Mouse (Mus musculus) spleen, adult 2 months (tissue): ENCODE measurements around the gene Efna5. TPM values are rescaled to one million over a fixed set of nuclear protein-coding genes. Genes with fewer than 3 reads are reported as not detected.

Experiments used
- DNase-seq, 2 experiments: peaks; one replicate each; pipeline versions ENCODE4 v3.0.0 to v3.0.0-alpha.2; 2012 to 2021; ENCODE audit warnings: low spot score in 2 of 2, low read depth in 1 of 2
- H3K27ac ChIP-seq: fragments of 200-500 bp; 2 replicates; pipeline ENCODE4 v1.5.1; 2012; ENCODE audit warnings: low read length, inconsistent platforms; ENCODE audit not compliant: insufficient read depth
- H3K27me3 ChIP-seq: fragments of 200-500 bp; 2 replicates; pipeline ENCODE4 v1.6.1; 2012; ENCODE audit warnings: mild to moderate bottlenecking, moderate library complexity, low read length, inconsistent platforms; ENCODE audit not compliant: control insufficient read depth, insufficient read depth
- H3K36me3 ChIP-seq: fragments of 200-500 bp; 2 replicates; pipeline ENCODE4 v1.6.1; 2012; ENCODE audit warnings: mild to moderate bottlenecking, low read length, inconsistent platforms; ENCODE audit not compliant: control insufficient read depth, insufficient read depth
- H3K4me1 ChIP-seq: fragments of 200-500 bp; 2 replicates; pipeline ENCODE4 v1.6.1; 2011; ENCODE audit warnings: inconsistent platforms; ENCODE audit not compliant: control insufficient read depth, insufficient read depth, insufficient read length
- H3K4me3 ChIP-seq: fragments of 200-500 bp; 2 replicates; pipeline ENCODE4 v1.5.1; 2011; ENCODE audit warnings: mild to moderate bottlenecking, inconsistent platforms; ENCODE audit not compliant: insufficient read depth, insufficient read length; ENCODE audit errors: extremely low read depth
- CTCF ChIP-seq: fragments of 200-500 bp; IDR thresholded peaks from 2 replicates; pipeline ENCODE4 v1.5.1; 2011; ENCODE audit warnings: mild to moderate bottlenecking, inconsistent platforms; ENCODE audit not compliant: insufficient read depth, insufficient read length, insufficient replicate concordance; ENCODE audit errors: extremely low read depth
- POLR2A ChIP-seq: fragments of 200-500 bp; IDR thresholded peaks from 2 replicates; pipeline ENCODE4 v1.6.1; 2011; ENCODE audit warnings: low read depth, low read length, inconsistent platforms
- WGBS: fragments of 180-500 bp; shearing (Covaris S2); methylation state at CpG from one replicate; pipeline ENCODE4 v1.1.7; 2018; 5-methylcytosine and 5-hydroxymethylcytosine counted together
- polyA plus RNA-seq: library from polyadenylated mRNA; depleted of rRNA; stranded (reverse); fragments of >200 nt; gene quantifications from 2 replicates; pipeline ENCODE4 v1.2.3, GENCODE M21; 2012

Efna5 gene
- polyA plus RNA-seq, 1 experiment: 0.30 TPM

DNA sequence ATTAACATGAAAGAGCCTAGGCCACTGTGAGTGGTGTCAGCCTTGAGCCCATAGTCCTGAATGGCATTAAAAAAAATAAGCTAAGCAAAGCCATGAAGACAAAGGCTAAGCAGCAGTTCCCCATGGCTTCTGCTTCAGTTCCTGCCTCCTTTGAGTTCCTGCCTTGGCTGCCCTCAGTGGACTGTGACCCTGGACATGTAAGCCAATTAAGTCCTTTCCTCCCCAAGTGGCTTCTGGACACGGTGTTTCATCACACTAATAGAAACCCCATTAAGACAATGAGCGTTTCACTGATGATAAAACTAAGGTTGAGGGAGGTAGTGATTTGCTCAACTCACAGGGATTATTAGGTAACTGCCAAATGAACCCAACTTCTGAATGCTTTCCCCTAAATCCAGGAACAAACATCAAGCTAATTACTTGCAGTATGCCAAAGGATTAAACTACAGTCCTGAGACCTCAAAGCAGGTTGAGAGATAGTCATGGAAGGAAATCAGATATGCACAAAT is 128.7 kb downstream of the Efna5 start:
- WGBS: 81% methylated on average over 2 of the region's 2 CpGs
- no peak overlapping the region for H3K27ac ChIP-seq
- TF ChIP-seq POLR2A (no peak), CTCF (no peak)
- H3K4me3 ChIP-seq: no peak overlapping the region
- H3K27me3 ChIP-seq: no peaks in the 10 kb centered on the region
- no peaks in the 10 kb centered on the region for H3K4me1 ChIP-seq
- no peak for DNase-seq
- no peaks in the 10 kb centered on the region for H3K36me3 ChIP-seq

DNA sequence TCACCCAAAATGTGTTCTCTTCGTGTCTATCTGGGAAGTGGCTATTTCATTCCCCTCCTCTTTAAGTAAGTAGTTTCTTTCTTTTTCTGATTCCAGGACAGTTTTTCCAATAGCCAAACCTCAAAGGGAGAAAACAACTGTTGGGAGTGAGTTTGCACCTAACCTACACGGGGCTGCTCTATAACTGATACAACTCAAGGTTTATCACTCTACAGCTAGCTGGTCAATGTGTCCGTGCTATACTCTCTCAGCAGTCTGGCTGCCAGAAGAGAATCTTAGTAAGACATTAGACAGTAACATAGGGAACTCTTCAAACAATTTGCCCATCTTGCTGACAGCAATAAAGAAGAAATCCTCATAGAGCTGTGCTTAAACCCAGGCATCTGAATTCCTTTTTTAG is 130.5 kb downstream of the Efna5 start:
- Histone ChIP-seq H3K4me1 (no peaks in the 10 kb centered on the region), H3K27me3 (no peaks in the 10 kb centered on the region), H3K4me3 (no peak overlapping the region), H3K27ac (no peak overlapping the region), H3K36me3 (no peaks in the 10 kb centered on the region)
- no peak for TF ChIP-seq CTCF
- no peak for TF ChIP-seq POLR2A
- 77% methylated on average over 3 of the region's 3 CpGs for WGBS
- DNase-seq: no peak

DNA sequence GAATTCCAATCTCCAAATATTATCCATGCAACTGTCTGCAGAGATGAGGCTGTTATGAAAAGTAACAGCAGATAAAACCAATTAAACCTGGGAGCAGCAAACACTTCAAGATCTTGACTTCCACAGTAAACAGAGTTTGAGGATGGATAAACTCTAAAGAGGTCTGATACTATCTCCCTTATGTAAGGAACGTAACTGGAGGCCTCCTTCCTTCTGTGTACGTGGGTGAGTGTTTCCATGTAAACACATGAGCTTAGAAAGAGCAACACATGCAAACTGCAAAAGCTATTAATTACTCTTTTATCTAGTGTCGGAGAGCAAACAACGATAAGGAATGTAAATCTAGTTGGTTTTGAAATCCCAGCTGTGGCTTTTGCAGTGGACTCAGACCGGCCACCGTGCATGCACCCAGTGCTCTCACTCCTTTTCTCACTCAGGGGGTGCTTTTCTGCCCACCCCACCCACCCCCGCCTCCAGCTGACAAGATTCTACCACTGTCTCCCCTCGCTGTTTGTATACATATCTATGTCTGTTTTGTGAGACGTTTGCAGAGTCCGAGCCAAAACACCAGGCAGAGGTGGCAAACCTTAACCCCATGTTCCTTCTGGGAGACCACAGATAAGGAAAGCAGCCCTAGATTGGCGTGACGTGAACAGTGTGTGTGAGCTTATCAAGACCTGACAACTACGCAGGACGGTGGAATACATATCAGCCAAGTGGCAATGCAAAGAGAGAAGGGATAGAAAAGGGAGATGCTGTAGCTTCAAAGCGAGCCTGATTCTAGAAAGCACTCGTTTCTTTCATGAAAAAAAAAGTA is 132.1 kb downstream of the Efna5 start:
- H3K36me3 ChIP-seq: no peaks in the 10 kb centered on the region
- TF ChIP-seq CTCF (no peak), POLR2A (no peak)
- no peak overlapping the region for H3K4me3 ChIP-seq
- H3K4me1 ChIP-seq: no peaks in the 10 kb centered on the region
- WGBS: 72% methylated on average over 16 of the region's 16 CpGs
- H3K27me3 ChIP-seq: no peaks in the 10 kb centered on the region
- no peak overlapping the region for H3K27ac ChIP-seq
- DNase-seq: no peak

DNA sequence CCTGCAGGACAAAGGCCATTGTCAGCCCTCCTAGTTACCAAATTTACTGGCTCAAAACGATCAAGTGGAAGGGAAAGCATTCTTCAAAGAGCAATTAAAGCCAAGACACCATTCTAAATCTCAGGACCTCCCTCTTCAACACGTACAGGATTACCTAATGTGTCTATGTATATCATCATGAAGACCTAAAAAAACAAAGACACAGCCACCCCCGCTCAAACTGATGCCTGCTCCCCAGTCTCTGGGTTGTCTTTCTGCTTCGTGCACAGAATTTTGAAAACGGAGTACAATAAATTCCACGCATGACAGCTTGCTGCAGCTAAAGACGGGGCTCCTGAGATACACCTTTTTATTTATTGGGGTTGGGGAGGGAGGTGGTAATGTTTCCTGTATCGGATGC is 133.7 kb downstream of the Efna5 start:
- WGBS: 86% methylated on average over 8 of the region's 8 CpGs
- no peak overlapping the region for H3K4me3 ChIP-seq
- no peaks in the 10 kb centered on the region for H3K36me3 ChIP-seq

DNA sequence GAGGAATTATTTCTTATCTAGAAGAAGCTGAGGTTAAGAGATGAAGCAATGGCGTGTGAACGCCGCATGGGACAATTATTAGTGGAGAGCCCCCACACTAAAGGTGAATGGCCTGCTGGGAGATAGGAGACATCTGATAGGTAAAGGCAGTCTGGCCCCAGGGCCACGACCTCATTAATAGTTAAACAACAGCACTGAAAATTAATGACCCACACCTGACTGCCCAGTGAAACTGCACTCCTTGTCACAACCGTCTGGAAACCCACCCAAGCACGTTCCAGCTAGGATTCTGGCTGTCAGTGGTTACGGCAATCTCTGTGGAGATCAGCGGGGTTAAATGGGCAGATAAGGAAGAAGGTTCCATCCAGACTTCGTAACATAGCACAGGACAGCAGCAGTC is 134.3 kb downstream of the Efna5 start:
- H3K27me3 ChIP-seq: no peaks in the 10 kb centered on the region
- no peak overlapping the region for H3K27ac ChIP-seq
- no peak for TF ChIP-seq POLR2A
- TF ChIP-seq CTCF: no peak
- 89% methylated on average over 9 of the region's 9 CpGs for WGBS
- DNase-seq: no peak
- H3K36me3 ChIP-seq: no peaks in the 10 kb centered on the region
- no peaks in the 10 kb centered on the region for H3K4me1 ChIP-seq
- no peak overlapping the region for H3K4me3 ChIP-seq

More for the DNA sequence above, 133.7 kb downstream of the Efna5 start:
- no peak for DNase-seq
- no peaks in the 10 kb centered on the region for H3K27me3 ChIP-seq
- no peak for TF ChIP-seq CTCF
- TF ChIP-seq POLR2A: no peak
- no peaks in the 10 kb centered on the region for H3K4me1 ChIP-seq
- H3K27ac ChIP-seq: no peak overlapping the region

DNA sequence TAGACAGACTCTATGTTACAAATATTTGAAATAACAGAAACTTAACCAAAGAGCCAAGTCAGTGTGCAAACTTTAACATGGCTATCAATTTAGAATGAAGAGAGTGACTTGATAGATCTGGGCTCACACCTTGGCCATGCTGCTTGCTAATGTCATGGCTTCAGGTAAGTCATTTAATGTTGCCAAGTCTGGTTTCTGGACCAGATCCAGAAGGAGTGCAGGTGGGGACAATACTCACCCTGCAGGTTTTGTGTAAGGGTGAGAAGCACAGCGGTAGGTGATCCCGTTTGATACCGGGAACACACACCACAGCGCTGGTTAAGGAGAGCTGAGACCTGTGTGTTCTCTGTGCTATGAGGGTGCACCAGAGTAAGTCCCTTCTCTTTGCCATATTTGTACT is 135.8 kb downstream of the Efna5 start:
- no peaks in the 10 kb centered on the region for H3K36me3 ChIP-seq
- WGBS: 98% methylated on average over 4 of the region's 4 CpGs
- no peaks in the 10 kb centered on the region for H3K4me1 ChIP-seq
- no peak for DNase-seq
- no peak overlapping the region for H3K27ac ChIP-seq
- TF ChIP-seq POLR2A (no peak), CTCF (no peak)
- no peak overlapping the region for H3K4me3 ChIP-seq
- H3K27me3 ChIP-seq: no peaks in the 10 kb centered on the region

DNA sequence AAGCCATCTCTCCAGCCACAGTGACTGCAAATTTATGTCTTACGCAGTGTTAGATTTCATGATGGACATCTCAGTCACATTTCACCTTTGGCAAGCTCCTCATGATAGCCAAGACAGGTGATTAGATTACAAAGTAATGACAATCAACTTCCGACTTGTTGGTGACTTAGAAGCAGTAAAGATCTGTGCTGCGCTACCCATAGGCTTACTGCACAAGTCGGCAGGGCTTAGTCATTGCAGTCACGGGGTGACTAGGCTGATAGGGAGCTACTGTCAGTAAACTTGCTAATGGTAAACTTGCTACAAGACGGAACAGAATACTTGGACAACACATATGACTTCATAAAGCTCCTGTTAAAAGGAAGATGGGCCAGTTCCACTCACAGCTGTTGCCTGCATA is 136.9 kb downstream of the Efna5 start:
- TF ChIP-seq CTCF: no peak
- no peak for TF ChIP-seq POLR2A
- H3K4me1 ChIP-seq: no peaks in the 10 kb centered on the region
- DNase-seq: no peak
- no peak overlapping the region for H3K27ac ChIP-seq
- no peaks in the 10 kb centered on the region for H3K27me3 ChIP-seq
- no peak overlapping the region for H3K4me3 ChIP-seq
- WGBS: 93% methylated on average over 6 of the region's 6 CpGs
- no peaks in the 10 kb centered on the region for H3K36me3 ChIP-seq

DNA sequence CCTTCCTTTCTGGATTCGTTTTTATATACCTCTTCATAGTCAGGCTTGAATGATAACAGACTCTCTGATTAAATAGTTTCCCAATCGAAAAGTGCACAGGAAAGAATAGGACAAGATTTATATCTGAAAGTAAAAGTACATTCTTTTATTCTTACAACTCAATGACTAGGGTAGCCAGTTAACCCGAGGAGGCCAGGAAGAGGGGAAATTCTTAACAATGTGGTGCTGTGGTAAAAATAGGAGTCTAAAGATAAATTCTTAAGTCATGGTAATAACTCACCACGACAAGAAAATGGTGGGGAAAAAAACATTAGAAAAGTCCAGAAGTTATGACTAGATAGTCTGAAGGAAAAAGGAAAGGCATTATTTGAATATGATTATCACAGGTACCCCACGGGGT is 139.4 kb downstream of the Efna5 start:
- H3K4me3 ChIP-seq: no peak overlapping the region

More for the DNA sequence above, 139.4 kb downstream of the Efna5 start:
- TF ChIP-seq POLR2A (no peak), CTCF (no peak)
- WGBS: 23% methylated on average over 5 of the region's 5 CpGs
- Histone ChIP-seq H3K36me3 (no peaks in the 10 kb centered on the region), H3K27me3 (no peaks in the 10 kb centered on the region), H3K27ac (no peak overlapping the region), H3K4me1 (no peaks in the 10 kb centered on the region)
- no peak for DNase-seq
